Mouse (Mus musculus) CD4-positive, CD25-positive, alpha-beta regulatory T cell, adult 9 weeks (primary cell): Measurements from ENCODE around the gene Gp1bb. TPM values are rescaled to one million over a fixed set of nuclear protein-coding genes. Genes with fewer than 3 reads are reported as not detected.

ENCODE experiments used
- polyA plus RNA-seq: library from polyadenylated mRNA; unstranded; fragments of 100-300 nt; shearing (Covaris generic); gene quantifications from one replicate; pipeline ENCODE4 v1.2.1, GENCODE M21; 2017

Gene Gp1bb
- not detected for polyA plus RNA-seq

DNA sequence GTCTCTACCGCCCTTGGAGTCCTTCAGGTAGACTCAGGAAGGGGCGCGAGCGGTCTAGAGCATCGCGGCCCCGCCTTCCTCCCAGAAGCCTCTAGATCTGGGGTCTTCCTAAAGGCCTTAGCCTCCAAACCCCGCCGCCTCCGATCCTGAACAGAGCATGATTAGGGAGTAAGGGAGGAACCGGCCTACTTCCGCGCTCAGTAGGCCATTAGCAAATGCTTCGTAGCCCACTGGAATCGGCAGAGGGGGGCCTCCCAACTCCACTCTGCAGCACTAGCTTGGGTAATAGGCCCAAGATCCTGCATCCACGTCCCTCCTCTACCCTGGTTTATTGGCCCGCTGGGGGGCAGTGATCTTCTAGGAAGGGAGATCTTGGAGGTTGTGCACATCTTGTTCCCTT is at the start of gene Gp1bb:
Gp1bb (minus strand) TSS at position 385 of the 400 bp plus-strand sequence.

DNA sequence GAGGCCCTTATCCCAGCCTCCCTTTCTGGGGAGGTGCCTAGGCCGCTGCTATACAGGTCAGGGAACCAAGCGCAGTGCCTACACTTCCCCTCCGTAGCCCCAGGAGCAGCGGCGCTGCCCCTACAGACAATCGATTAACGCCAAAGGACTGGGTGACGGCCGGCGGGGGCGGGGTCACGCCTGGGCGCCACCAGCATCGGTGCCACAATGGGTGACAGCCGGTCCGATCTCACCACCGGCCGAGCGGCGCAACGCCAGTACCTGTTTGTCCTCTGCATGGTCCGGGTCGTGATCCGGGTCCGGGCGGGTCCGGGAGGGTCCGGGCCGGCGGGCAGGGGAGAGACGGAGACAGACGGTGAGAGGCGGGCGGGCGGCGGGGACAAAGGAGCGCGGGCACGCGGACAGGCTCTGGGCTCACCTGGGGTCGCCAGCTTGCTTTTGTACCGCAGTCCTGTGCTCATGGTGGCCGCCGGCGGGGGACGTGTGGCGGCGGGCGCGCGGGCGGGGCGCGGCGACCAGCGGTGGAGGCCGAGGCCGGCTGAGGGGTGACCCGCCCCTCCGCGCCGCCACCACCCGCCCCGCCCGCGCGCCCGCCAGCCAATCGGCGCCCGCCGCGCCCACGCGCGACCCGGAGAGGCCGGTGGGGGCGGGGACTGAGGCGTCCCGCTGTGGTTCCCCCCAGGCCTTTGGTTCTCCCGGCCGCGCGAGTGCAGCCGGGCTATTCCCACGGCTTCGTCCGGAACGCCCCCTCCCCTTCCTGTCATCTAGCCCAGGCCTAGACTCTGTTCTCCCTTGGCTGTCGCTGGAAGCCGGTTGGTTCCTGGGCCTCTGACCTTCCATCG is 7.4 kb upstream of the Gp1bb start, which contains the start of gene Sept5:
Sept5 (minus strand) TSS at position 565 of the 842 bp plus-strand sequence.

DNA sequence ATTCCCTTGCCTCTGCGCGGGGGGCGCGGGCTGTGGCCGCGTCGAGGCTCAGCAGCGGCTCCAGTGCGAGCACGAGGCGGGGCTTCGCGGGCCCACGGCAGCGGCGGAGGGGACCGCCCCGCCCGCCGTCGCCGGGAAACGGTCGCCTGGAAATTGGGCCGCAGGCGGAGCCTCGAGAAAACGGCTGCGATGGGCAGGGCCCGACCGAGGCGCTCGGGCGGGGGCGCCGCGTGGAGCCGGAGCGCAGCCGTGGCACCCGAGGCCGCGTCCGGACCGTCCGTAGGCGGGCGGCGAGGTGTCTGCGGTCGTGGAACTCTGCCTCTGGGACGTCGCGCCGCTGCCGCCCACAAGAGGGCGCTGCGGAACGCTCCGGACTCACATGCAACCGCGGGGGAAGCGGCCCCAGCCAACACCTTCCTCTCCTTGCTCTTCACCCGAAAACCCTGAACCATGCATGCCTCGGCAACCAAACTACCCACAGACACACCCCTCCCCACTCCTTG is 4.2 kb upstream of the Gp1bb start, which contains the start of gene Gm49601:
Gm49601 (minus strand) TSS at position 52 of the 503 bp plus-strand sequence.

DNA sequence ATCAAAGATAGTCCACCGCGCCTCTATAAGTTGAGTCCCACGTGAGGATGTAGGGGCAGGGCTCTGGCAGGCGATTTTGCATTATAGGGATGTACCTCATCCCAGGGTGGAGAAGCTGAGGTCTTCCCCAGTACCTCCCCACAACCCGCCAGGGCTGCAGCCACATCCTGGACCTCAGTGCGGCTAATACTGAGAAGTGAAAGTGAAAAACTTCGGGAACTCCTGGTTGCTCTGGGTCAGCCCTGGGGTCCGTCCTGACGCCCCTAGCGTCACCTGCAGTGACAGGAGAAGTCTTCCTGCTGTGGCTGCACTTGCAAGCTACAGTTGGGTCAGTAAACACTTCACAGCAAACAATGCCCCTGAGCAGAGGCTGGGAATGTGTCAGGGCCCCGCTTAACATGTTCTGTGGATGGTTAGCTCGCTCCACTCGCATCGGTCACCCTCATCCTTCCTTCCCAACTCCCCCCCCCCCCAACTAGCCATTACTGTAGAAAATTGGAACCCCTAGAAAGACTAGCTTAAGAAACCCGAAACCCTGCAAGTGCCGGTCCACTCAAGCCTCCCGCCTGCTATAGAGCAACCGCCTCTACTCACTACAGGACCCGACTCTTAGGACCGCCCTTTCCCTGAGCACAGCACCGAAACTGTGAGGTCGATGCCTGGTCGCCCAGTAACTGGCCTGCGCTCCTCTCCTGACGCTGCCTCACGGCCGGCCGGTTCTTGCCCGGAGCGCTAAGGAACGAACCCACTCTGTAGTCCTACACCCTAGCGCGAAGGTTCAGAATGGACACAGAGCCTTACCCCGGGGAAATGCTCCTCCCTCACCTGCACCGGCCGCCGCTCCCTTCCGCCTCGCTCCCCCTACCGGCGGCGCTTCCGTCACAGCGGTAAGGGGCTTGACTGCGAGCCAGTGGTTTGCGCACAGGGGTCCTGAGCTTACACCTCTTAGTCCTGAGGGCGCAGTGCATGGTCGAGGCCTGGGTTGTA is 32.1 kb downstream of the Gp1bb start, which contains the start of gene Tbx1:
Tbx1 (minus strand) TSS at position 868 of the 987 bp plus-strand sequence.

Other genes starting within 250 kb of the Gp1bb start
- 19.6 TPM for gene Txnrd2, start 196.0 kb downstream of the Gp1bb start, polyA plus RNA-seq
- gene Comt, start 195.6 kb downstream of the Gp1bb start, polyA plus RNA-seq, result 64.5 TPM
- 27.8 TPM for gene Gnb1l, start 123.7 kb downstream of the Gp1bb start, polyA plus RNA-seq
- 0.79 TPM for gene Rtl10, start 123.5 kb downstream of the Gp1bb start, polyA plus RNA-seq
- gene Tbx1, start 31.7 kb downstream of the Gp1bb start, polyA plus RNA-seq, result not detected
- not detected for gene Gm49601, start 4.0 kb upstream of the Gp1bb start, polyA plus RNA-seq
- gene Sept5, start 7.6 kb upstream of the Gp1bb start, polyA plus RNA-seq, result 0.33 TPM
- gene Cldn5, start 154.4 kb upstream of the Gp1bb start, polyA plus RNA-seq, result not detected
- 158 TPM for gene Ufd1, start 189.4 kb upstream of the Gp1bb start, polyA plus RNA-seq
- gene Cdc45, start 189.6 kb upstream of the Gp1bb start, polyA plus RNA-seq, result 7.2 TPM
- gene 2510002D24Rik, start 214.2 kb upstream of the Gp1bb start, polyA plus RNA-seq, result 74.0 TPM
- gene Gm28539, start 214.2 kb upstream of the Gp1bb start, polyA plus RNA-seq, result not detected